Mouse (Mus musculus): Measurements from ENCODE around the gene 1110065P20Rik. TPM values are rescaled to one million over a fixed set of nuclear protein-coding genes. Genes with fewer than 3 reads are reported as not detected.

1110065P20Rik gene
- polyA plus RNA-seq, 1 experiment from 2014 or later: 64.1 TPM

DNA sequence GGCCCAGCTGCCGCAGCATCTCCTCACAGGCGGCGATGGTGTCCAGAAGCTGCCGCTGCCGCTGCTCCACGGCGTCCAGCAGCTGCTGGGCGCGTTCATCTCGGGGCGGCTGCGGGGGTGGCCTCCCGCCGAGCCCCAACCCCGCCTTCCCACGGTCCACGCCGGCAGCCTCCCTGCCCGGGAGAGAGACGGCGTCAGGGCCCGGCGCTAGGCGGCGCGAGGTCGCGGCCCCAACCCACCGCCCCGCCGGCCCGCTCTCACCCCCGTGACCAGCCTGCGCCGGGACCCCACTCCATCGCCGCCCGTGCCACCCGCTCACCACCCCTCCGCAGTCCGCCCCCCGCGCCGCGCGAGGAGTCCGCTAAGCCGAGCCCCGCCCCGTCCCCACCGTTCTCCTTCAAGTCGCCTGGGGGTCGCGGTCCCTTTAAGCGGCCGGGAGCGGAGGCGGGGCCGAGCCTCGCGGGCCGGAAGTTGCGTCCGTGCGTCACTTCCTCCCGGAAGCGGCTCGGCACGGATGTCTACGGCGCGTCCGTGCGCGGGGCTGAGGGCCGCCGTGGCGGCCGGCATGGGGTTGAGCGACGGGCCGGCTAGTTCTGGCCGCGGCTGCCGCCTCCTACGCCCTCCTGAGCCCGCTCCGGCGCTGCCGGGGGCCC, 609 bp downstream of the 1110065P20Rik start, which contains the start of gene Yrdc:
Yrdc (plus strand) TSS at position 419 of the 653 bp plus-strand sequence.
- WGBS: 1% methylated on average over 83 of the region's 90 CpGs
- Histone ChIP-seq H3K9me3 (ENCODE audit: control insufficient read depth, low read length) (no peaks in the 10 kb centered on the region), H3K9ac (ENCODE audit: low read length) (peak within 1 kb of the TSS; percentile 86), H3K4me3 (ENCODE audit: low read depth, low read length) (peak within 1 kb of the TSS; percentile 97), H3K4me2 (replicated peaks; ENCODE audit: low read depth) (peak within 1 kb of the TSS; percentile 81), H3K4me1 (replicated peaks; ENCODE audit: control insufficient read depth, insufficient read depth) (peaks cover 3% of the 10 kb centered on the region; the same call in 1 of the 2 replicates), H3K27me3 (ENCODE audit: control insufficient read depth, insufficient read depth, low read length) (no peaks in the 10 kb centered on the region), H3K36me3 (ENCODE audit: control insufficient read depth, insufficient read depth, low read length) (peaks cover 10% of the 10 kb centered on the region; the same call in 1 of the 2 replicates), H3K27ac (replicated peaks) (peak within 1 kb of the TSS; percentile 97)
- TF ChIP-seq EP300 (optimal IDR thresholded peaks at IDR 0.05) (no peak), CTCF (IDR thresholded peaks at IDR 0.05; ENCODE audit: low read depth) (peak; percentile 43; the same call in 1 of the 2 replicates)
- DNase-seq (ENCODE audit: low spot score) (peak; percentile 96), ATAC-seq (ENCODE audit: low FRiP score, low TSS enrichment) (peak; percentile 95)

DNA sequence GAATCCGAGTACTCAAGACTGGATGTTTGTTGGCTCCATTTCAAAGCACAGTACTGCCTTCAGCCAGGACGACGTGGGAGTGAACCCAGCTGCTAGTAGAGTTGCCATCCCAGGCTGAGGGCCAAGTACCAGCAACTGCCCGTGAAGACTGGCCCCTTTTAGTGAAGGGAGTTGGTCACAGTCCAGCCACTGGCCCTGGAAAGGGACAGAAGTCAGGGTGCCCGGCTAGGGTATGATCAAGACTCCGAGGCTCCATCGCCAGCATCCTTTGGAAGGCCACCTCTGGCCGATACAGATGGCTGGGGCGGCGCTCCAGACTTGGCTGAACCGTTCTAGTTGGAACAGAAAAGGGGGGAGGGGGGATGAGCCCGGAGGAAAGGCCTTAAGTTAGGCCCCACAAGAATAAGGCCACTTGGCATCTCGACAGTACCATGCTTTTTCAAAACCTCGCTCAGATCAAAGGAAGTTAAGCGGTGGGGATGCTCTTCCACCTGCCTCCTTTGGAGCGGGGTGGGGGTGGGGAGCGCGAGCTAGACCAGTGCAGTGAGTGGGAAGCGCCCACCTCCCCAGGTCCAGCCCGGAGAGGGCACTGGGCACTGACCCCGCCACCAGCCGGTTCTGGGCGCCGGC, 1.2 kb downstream of the 1110065P20Rik start:
- TF ChIP-seq EP300 (optimal IDR thresholded peaks at IDR 0.05) (no peak), CTCF (IDR thresholded peaks at IDR 0.05; ENCODE audit: low read depth) (no peak)
- H3K27me3 ChIP-seq (ENCODE audit: control insufficient read depth, insufficient read depth, low read length): no peaks in the 10 kb centered on the region
- DNase-seq (ENCODE audit: low spot score) (peak; percentile 43), ATAC-seq (ENCODE audit: low FRiP score, low TSS enrichment) (peak; percentile 5)
- 3% methylated on average over 24 of the region's 24 CpGs for WGBS
- peak overlapping the region; percentile 97 for H3K27ac ChIP-seq (replicated peaks)
- H3K4me1 ChIP-seq (replicated peaks; ENCODE audit: control insufficient read depth, insufficient read depth): peaks cover 3% of the 10 kb centered on the region; the same call in 1 of the 2 replicates
- peak overlapping the region; percentile 81 for H3K4me2 ChIP-seq (replicated peaks; ENCODE audit: low read depth)
- no peaks in the 10 kb centered on the region for H3K9me3 ChIP-seq (ENCODE audit: control insufficient read depth, low read length)
- H3K36me3 ChIP-seq (ENCODE audit: control insufficient read depth, insufficient read depth, low read length): peaks cover 10% of the 10 kb centered on the region; the same call in 1 of the 2 replicates
- H3K9ac ChIP-seq (ENCODE audit: low read length): peak overlapping the region; percentile 86
- H3K4me3 ChIP-seq (ENCODE audit: low read depth, low read length): peak overlapping the region; percentile 97

DNA sequence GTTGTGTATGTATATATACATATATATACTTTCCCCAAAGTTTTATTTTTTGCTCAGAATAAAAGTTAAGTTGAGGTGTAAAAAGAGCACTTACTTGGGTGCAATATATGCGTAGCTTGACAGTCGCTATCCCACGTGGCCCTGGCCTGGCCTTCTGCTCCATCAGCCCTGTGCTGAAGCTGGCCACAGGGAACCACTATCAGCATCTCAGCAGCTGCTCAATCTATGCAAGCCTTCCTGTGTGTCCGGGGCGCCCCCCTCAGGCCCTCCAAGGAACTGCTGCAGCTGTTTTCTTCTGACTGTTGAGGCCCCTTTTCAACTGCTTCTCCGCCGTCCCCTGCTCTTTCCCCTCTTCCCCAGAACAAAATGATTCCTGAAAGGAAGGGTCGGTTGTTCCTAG, 3.4 kb downstream of the 1110065P20Rik start:
- ATAC-seq (ENCODE audit: low FRiP score, low TSS enrichment) (no peak), DNase-seq (ENCODE audit: low spot score) (peak; percentile 79)
- no peak overlapping the region for H3K4me2 ChIP-seq (replicated peaks; ENCODE audit: low read depth)
- no peak overlapping the region for H3K9ac ChIP-seq (ENCODE audit: low read length)
- no peak for TF ChIP-seq EP300 (optimal IDR thresholded peaks at IDR 0.05)
- peak; percentile 95 for TF ChIP-seq CTCF (IDR thresholded peaks at IDR 0.05; ENCODE audit: low read depth)
- no peak overlapping the region for H3K4me3 ChIP-seq (ENCODE audit: low read depth, low read length)
- H3K27ac ChIP-seq (replicated peaks): no peak overlapping the region
- H3K4me1 ChIP-seq (replicated peaks; ENCODE audit: control insufficient read depth, insufficient read depth): peaks cover 3% of the 10 kb centered on the region; the same call in 1 of the 2 replicates
- no peaks in the 10 kb centered on the region for H3K9me3 ChIP-seq (ENCODE audit: control insufficient read depth, low read length)
- H3K27me3 ChIP-seq (ENCODE audit: control insufficient read depth, insufficient read depth, low read length): no peaks in the 10 kb centered on the region
- H3K36me3 ChIP-seq (ENCODE audit: control insufficient read depth, insufficient read depth, low read length): no peaks in the 10 kb centered on the region
- 4% methylated on average over 8 of the region's 8 CpGs for WGBS

DNA sequence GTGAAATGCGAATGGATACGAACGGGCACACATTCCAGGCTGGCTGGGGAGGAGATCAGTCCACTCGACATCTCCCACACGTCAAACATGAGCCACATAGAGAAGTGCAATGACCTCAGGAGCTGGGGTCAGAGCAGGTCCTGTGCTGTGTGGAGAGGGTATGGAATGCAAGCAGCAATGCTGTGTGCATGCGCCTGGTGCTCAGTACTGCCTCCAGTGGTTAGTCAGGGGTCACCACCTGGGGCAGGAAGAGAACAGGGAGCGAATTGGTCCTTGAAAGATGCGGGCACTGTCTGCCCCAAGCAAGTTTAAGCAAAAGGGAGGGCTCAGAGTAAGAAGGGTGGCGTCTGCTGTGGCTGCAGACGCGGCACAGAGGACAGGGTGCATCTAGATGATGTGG, 7.5 kb downstream of the 1110065P20Rik start:
- H3K27me3 ChIP-seq (ENCODE audit: control insufficient read depth, insufficient read depth, low read length): no peaks in the 10 kb centered on the region
- no peak overlapping the region for H3K9ac ChIP-seq (ENCODE audit: low read length)
- H3K4me3 ChIP-seq (ENCODE audit: low read depth, low read length): no peak overlapping the region
- no peak overlapping the region for H3K4me2 ChIP-seq (replicated peaks; ENCODE audit: low read depth)
- H3K36me3 ChIP-seq (ENCODE audit: control insufficient read depth, insufficient read depth, low read length): peaks cover 3% of the 10 kb centered on the region; the same call in 1 of the 2 replicates
- H3K27ac ChIP-seq (replicated peaks): no peak overlapping the region
- 51% methylated on average over 11 of the region's 11 CpGs for WGBS
- no peaks in the 10 kb centered on the region for H3K4me1 ChIP-seq (replicated peaks; ENCODE audit: control insufficient read depth, insufficient read depth)
- peak; percentile 55 for ATAC-seq (ENCODE audit: low FRiP score, low TSS enrichment)
- TF ChIP-seq EP300 (optimal IDR thresholded peaks at IDR 0.05) (no peak), CTCF (IDR thresholded peaks at IDR 0.05; ENCODE audit: low read depth) (peak; percentile 83)
- H3K9me3 ChIP-seq (ENCODE audit: control insufficient read depth, low read length): no peaks in the 10 kb centered on the region
- peak; percentile 58 for DNase-seq (ENCODE audit: low spot score)

- Histone ChIP-seq H3K9ac (ENCODE audit: low read length) (no peak overlapping the region), H3K36me3 (ENCODE audit: control insufficient read depth, insufficient read depth, low read length) (peaks cover 11% of the 10 kb centered on the region), H3K4me3 (ENCODE audit: low read depth, low read length) (no peak overlapping the region), H3K4me2 (replicated peaks; ENCODE audit: low read depth) (no peak overlapping the region), H3K27ac (replicated peaks) (no peak overlapping the region), H3K9me3 (ENCODE audit: control insufficient read depth, low read length) (no peaks in the 10 kb centered on the region), H3K4me1 (replicated peaks; ENCODE audit: control insufficient read depth, insufficient read depth) (no peaks in the 10 kb centered on the region), H3K27me3 (ENCODE audit: control insufficient read depth, insufficient read depth, low read length) (no peaks in the 10 kb centered on the region)
- DNase-seq (ENCODE audit: low spot score): no peak
- TF ChIP-seq CTCF (IDR thresholded peaks at IDR 0.05; ENCODE audit: low read depth): peak; percentile 34
- TF ChIP-seq EP300 (optimal IDR thresholded peaks at IDR 0.05): no peak
- 91% methylated on average over 1 of the region's 1 CpGs for WGBS
- ATAC-seq (ENCODE audit: low FRiP score, low TSS enrichment): no peak
Measured at GRCm38 (mm10) chr4:124840998-124841397, 10.0 kb downstream of the 1110065P20Rik start.

Measured in stomach, postnatal 0 days (tissue).